Mouse (Mus musculus): ENCODE data around the gene Olfr623. TPM values are rescaled to one million over a fixed set of nuclear protein-coding genes. Genes with fewer than 3 reads are reported as not detected.

Olfr623 gene
- polyA plus RNA-seq, 1 experiment = not detected

GRCm38 (mm10) chr7:103636795-103637194, 26.7 kb downstream of the Olfr623 start:
- DNase-seq = no peak
- Histone ChIP-seq H3K4me1 (ENCODE audit: control insufficient read depth, insufficient read depth, low read length) (no peaks in the 10 kb centered on the region), H3K36me3 (ENCODE audit: control insufficient read depth, insufficient read depth, low read length) (no peaks in the 10 kb centered on the region), H3K27ac (ENCODE audit: insufficient read depth, low read depth, low read length) (no peak overlapping the region), H3K27me3 (replicated peaks; ENCODE audit: control insufficient read depth, insufficient read depth, low read length) (no peaks in the 10 kb centered on the region), H3K4me3 (ENCODE audit: insufficient read depth, low read depth, low read length) (no peak overlapping the region)
- no peak for TF ChIP-seq CTCF (conservative IDR thresholded peaks at IDR 0.05; ENCODE audit: insufficient read depth, insufficient read length, low read depth, low read length)
- no peak for TF ChIP-seq POLR2A (IDR thresholded peaks at IDR 0.05; ENCODE audit: low read depth, low read length)

- DNase-seq = no peak
- H3K36me3 ChIP-seq (ENCODE audit: control insufficient read depth, insufficient read depth, low read length) = no peaks in the 10 kb centered on the region
- TF ChIP-seq POLR2A (IDR thresholded peaks at IDR 0.05; ENCODE audit: low read depth, low read length) (no peak), CTCF (conservative IDR thresholded peaks at IDR 0.05; ENCODE audit: insufficient read depth, insufficient read length, low read depth, low read length) (no peak)
- H3K4me3 ChIP-seq (ENCODE audit: insufficient read depth, low read depth, low read length) = no peak within 1 kb of the TSS
- no peaks in the 10 kb centered on the region for H3K4me1 ChIP-seq (ENCODE audit: control insufficient read depth, insufficient read depth, low read length)
- no peak within 1 kb of the TSS for H3K27ac ChIP-seq (ENCODE audit: insufficient read depth, low read depth, low read length)
- no peaks in the 10 kb centered on the region for H3K27me3 ChIP-seq (replicated peaks; ENCODE audit: control insufficient read depth, insufficient read depth, low read length)
- 72% methylated on average over 2 of the region's 2 CpGs for WGBS
These were observed 51.1 kb downstream of the Olfr623 start, which contains the start of gene Olfr620 for GRCm38 (mm10) chr7:103612434-103612833. Olfr620 (minus strand) TSS chr7:103612534.

Other genes with a start within 250 kb of the Olfr623 start
- not detected in 2 replicates for gene Usp17lc, start 248.6 kb downstream of the Olfr623 start, polyA plus RNA-seq (2012; rRNA removed)
- not detected in 2 replicates for gene Olfr605, start 218.3 kb downstream of the Olfr623 start, polyA plus RNA-seq (2012; rRNA removed)
- not detected in 2 replicates for gene Olfr606, start 214.7 kb downstream of the Olfr623 start, polyA plus RNA-seq (2012; rRNA removed)
- not detected in 2 replicates for gene Olfr607, start 199.5 kb downstream of the Olfr623 start, polyA plus RNA-seq (2012; rRNA removed)
- gene Olfr608, start 193.8 kb downstream of the Olfr623 start, polyA plus RNA-seq (2012; rRNA removed) = not detected in 2 replicates
- not detected in 2 replicates for gene Olfr609, start 165.6 kb downstream of the Olfr623 start, polyA plus RNA-seq (2012; rRNA removed)
- not detected in 2 replicates for gene Olfr610, start 151.6 kb downstream of the Olfr623 start, polyA plus RNA-seq (2012; rRNA removed)
- gene Olfr611, start 142.9 kb downstream of the Olfr623 start, polyA plus RNA-seq (2012; rRNA removed) = not detected in 2 replicates
- gene Olfr612, start 121.0 kb downstream of the Olfr623 start, polyA plus RNA-seq (2012; rRNA removed) = not detected in 2 replicates
- not detected in 2 replicates for gene Olfr613, start 115.6 kb downstream of the Olfr623 start, polyA plus RNA-seq (2012; rRNA removed)
- not detected in 2 replicates for gene Olfr615, start 107.6 kb downstream of the Olfr623 start, polyA plus RNA-seq (2012; rRNA removed)
- not detected in 2 replicates for gene Olfr616, start 94.6 kb downstream of the Olfr623 start, polyA plus RNA-seq (2012; rRNA removed)
- gene Olfr617, start 90.6 kb downstream of the Olfr623 start, polyA plus RNA-seq (2012; rRNA removed) = not detected in 2 replicates
- not detected in 2 replicates for gene Olfr618, start 73.6 kb downstream of the Olfr623 start, polyA plus RNA-seq (2012; rRNA removed)
- not detected in 2 replicates for gene Olfr619, start 63.1 kb downstream of the Olfr623 start, polyA plus RNA-seq (2012; rRNA removed)
- not detected in 2 replicates for gene Olfr620, start 51.2 kb downstream of the Olfr623 start, polyA plus RNA-seq (2012; rRNA removed)
- not detected in 2 replicates for gene Olfr622, start 21.0 kb downstream of the Olfr623 start, polyA plus RNA-seq (2012; rRNA removed)
- not detected in 2 replicates for gene Olfr624, start 7.5 kb upstream of the Olfr623 start, polyA plus RNA-seq (2012; rRNA removed)
- gene Olfr625-ps1, start 19.0 kb upstream of the Olfr623 start, polyA plus RNA-seq (2012; rRNA removed) = not detected in 2 replicates
- gene Olfr243, start 51.0 kb upstream of the Olfr623 start, polyA plus RNA-seq (2012; rRNA removed) = not detected in 2 replicates
- not detected in 2 replicates for gene Olfr628, start 66.7 kb upstream of the Olfr623 start, polyA plus RNA-seq (2012; rRNA removed)
- not detected in 2 replicates for gene Olfr629, start 81.2 kb upstream of the Olfr623 start, polyA plus RNA-seq (2012; rRNA removed)
- not detected in 2 replicates for gene Olfr630, start 93.6 kb upstream of the Olfr623 start, polyA plus RNA-seq (2012; rRNA removed)
- not detected in 2 replicates for gene Olfr69, start 107.9 kb upstream of the Olfr623 start, polyA plus RNA-seq (2012; rRNA removed)
- gene Olfr68, start 116.0 kb upstream of the Olfr623 start, polyA plus RNA-seq (2012; rRNA removed) = not detected in 2 replicates
- gene Olfr67, start 128.1 kb upstream of the Olfr623 start, polyA plus RNA-seq (2012; rRNA removed) = not detected in 2 replicates
- 323 and 441 TPM in 2 replicates for gene Hbb-bt, start 150.3 kb upstream of the Olfr623 start, polyA plus RNA-seq (2012; rRNA removed)
- 3,704 and 5,002 TPM in 2 replicates for gene Hbb-bs, start 164.4 kb upstream of the Olfr623 start, polyA plus RNA-seq (2012; rRNA removed)
- gene Hbb-bh2, start 176.8 kb upstream of the Olfr623 start, polyA plus RNA-seq (2012; rRNA removed) = not detected in 2 replicates
- not detected in 2 replicates for gene Hbb-bh1, start 179.5 kb upstream of the Olfr623 start, polyA plus RNA-seq (2012; rRNA removed)
- not detected in 2 replicates for gene Hbb-y, start 189.5 kb upstream of the Olfr623 start, polyA plus RNA-seq (2012; rRNA removed)
- gene Olfr66, start 222.6 kb upstream of the Olfr623 start, polyA plus RNA-seq (2012; rRNA removed) = not detected in 2 replicates
- not detected in 2 replicates for gene Olfr64, start 230.8 kb upstream of the Olfr623 start, polyA plus RNA-seq (2012; rRNA removed)
- not detected in 2 replicates for gene Olfr65, start 239.8 kb upstream of the Olfr623 start, polyA plus RNA-seq (2012; rRNA removed)